Mouse (Mus musculus) kidney, adult 11 months (tissue): ENCODE data around the gene Ppm1d.
A peak's percentile ranks its signal among the peaks of the same experiment; 100 is the strongest.

Source experiments
- DNase-seq: peaks from one replicate; pipeline ENCODE4 v3.0.0; 2022

Ppm1d gene

DNA sequence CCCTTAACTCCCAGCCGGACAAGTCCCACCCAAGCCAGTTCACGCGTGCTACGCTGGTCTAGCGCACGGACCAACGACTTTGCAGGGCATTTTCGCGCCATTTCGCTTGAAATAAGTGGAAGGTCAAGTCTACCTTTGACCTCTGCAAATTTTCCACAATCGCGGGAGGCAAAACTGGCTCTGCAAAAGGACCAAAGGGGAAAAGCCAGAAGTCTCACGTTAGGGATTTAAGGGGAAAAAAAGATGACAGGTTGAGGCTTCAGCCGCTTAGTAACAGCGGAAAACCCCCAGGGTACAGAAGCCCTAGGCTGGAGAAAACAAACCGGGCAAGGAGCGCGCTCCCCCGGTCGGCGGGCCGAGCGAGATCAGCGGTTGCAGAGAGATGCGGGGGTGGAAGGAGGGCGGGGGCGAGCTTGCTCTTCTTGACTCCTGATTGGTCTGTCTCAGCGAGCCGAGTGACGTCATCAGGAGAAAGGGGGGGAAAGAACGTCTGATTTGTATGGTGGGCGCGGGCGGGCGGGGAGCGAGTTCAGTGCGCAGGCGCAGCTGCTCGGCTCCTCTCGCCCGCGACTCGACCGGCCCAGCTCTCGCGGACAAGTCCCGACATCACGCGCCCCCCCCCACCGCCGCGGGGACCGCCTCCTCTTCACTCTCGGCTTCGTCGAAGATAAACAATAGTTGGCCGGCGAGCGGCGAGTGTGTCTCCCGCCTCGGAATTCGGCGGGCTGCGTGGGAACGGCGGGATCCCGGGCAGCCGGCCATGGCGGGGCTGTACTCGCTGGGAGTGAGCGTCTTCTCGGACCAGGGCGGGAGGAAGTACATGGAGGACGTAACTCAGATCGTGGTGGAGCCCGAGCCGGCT lies at the start of gene Ppm1d:
TSS of gene Ppm1d (plus strand) at position 532 of the 862 bp plus-strand sequence.
- DNase-seq = peak; percentile 96

DNA sequence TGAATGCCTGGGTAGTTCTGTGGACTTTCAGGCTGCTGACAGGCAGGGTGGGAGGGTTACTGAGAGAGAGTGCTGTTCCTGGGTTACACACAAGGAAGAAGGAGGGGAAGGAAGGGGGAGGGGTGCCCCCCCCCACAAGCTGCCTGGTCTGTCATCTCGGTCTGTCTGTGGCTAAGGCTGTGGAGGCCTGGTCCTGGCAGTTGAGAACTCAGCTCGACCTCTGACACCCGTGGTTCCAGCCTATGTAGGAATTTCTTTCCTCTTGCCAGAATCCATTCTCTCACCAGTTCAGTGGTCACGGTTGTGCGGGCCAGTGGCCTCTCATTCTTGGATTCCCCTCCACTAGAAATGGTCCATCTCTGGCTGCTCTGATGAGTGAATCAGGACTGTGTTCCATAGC lies 46.4 kb upstream of the Ppm1d start:
- peak; percentile 55 for DNase-seq

- no peak for DNase-seq
Observed at GRCm38 (mm10) chr11:85267393-85267792, 43.7 kb upstream of the Ppm1d start.

- peak; percentile 28 for DNase-seq
Observed at GRCm38 (mm10) chr11:85270631-85271030, 40.4 kb upstream of the Ppm1d start.

DNA sequence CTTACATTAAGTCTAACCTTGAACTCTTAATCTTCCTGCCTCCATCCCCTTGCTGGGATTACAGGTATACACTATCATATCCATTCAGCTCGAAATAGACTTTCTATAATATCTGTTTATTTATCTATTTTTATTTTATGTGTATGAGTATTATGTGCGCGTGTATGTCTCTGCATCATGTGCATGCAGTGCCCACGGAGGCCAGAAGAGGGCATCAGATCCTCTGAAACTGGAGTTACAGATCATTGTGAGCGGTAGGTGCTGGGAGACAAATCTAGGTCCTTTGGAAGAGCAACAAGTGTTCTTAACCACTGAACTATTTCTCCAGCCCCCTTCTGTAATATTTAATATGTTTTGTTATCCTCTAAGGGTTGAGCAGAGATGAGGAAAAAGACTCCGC lies 37.7 kb upstream of the Ppm1d start:
- no peak for DNase-seq

DNA sequence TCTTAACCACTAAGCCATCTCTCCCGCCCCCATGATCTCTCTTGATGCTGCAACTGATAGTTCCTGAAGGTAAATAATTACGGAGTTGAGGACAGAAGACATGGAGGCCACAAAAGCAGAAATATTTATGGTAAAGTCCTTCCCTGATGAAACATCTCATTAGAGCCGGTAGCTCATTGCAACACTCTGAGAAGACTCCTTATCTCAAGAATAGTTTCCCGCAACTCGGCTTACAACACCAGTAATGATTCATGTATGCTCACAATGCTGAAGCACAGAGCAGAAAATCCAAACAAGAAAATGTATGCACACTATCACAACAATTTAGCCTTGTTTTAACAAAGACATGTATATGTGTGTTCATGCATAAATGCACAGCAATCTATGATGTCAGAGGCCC lies 35.9 kb upstream of the Ppm1d start:
- DNase-seq = no peak

- no peak for DNase-seq
Observed at GRCm38 (mm10) chr11:85277609-85278008, 33.4 kb upstream of the Ppm1d start.

DNA sequence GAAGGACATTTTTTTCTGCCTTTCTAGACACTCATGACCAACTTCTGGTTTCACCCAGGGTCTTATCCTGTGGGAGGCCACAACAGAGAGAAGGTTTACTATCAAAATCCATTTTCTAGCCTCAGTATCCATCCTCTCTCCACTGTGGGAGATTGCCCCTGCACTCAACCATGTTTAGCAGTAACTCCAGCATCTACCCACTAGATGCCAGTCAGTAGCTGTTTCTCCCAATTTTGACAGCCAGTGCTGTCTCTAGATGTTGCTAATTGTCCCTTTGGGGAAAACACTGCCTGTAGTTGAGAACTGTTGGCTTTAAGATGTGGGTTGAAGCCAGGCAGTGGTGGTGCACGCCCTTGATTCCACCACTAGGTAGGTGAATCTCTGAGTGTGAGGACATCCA lies 32.9 kb upstream of the Ppm1d start:
- no peak for DNase-seq

GRCm38 (mm10) chr11:85281219-85281878 lies 29.7 kb upstream of the Ppm1d start:
- no peak for DNase-seq

GRCm38 (mm10) chr11:85297953-85298352 lies 13.1 kb upstream of the Ppm1d start:
- DNase-seq = no peak

DNA sequence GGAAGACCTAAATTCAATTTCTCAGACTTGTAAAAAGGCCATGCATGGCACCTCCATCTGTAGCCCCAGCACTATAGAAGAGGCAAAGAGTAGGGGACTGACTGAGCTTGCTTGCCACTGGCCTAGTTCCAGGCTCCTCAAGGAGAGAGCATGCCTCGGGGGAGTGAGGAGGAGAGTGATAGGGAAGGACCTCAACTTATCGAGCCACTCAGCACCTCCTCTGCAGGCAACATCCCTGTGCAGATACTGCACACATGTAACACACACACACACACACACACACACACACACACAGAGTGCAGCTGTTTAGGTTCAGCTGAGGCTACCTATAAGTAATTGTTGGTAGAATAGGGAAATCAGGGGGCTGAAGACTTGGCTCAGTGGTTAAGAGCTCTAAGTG lies 11.2 kb upstream of the Ppm1d start:
- DNase-seq = no peak

DNA sequence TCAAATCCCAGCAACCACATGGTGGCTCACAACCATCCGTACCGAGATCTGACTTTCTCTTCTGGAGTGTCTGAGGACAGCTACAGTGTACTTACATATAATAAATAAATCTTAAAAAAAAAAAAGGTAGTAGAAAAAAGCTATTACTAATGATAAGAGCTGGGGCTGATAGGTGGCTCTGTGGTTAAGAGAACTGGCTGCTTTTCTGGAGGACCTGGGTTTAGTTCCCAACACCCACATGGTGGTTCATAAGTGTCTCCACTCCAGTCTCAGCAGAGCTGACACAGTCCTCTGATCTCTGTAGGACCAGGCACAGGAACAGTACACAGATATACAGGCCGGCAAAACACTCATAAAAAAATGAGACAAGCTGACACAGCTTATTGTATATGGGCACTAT lies 9.9 kb upstream of the Ppm1d start:
- no peak for DNase-seq

DNA sequence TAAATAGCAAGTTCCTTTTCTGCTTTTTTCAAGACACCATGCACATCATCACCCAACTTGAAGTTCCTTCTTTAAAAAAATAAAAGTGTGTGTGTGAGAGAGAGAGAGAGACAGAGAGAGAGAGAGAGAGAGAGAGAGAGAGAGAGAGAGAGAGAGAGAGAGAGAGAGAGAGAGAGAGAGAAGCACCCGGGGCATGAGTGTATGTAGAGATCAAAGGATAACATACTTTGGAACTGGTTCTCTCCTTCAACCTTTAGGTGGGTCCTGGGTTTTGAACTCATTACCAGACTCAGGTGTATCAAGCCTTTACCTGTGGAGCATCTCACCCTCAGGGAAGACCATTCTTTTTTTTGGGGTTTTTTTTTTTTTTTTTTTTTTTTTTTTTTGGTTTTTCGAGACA lies 9.2 kb upstream of the Ppm1d start:
- no peak for DNase-seq

- peak; percentile 34 for DNase-seq
Observed at GRCm38 (mm10) chr11:85306577-85307260, 4.3 kb upstream of the Ppm1d start.

GRCm38 (mm10) chr11:85308799-85309198 lies 2.2 kb upstream of the Ppm1d start:
- DNase-seq = no peak

GRCm38 (mm10) chr11:85310407-85310712 lies 684 bp upstream of the Ppm1d start:
- DNase-seq = no peak

- DNase-seq = peak; percentile 15
Observed at GRCm38 (mm10) chr11:85311645-85312490, 824 bp downstream of the Ppm1d start.

GRCm38 (mm10) chr11:85312818-85313217 lies 1.8 kb downstream of the Ppm1d start:
- DNase-seq = peak; percentile 53

- DNase-seq = no peak
Observed at GRCm38 (mm10) chr11:85313361-85313760, 2.3 kb downstream of the Ppm1d start.

- DNase-seq = no peak
Observed at GRCm38 (mm10) chr11:85323567-85324330, 12.7 kb downstream of the Ppm1d start.

DNA sequence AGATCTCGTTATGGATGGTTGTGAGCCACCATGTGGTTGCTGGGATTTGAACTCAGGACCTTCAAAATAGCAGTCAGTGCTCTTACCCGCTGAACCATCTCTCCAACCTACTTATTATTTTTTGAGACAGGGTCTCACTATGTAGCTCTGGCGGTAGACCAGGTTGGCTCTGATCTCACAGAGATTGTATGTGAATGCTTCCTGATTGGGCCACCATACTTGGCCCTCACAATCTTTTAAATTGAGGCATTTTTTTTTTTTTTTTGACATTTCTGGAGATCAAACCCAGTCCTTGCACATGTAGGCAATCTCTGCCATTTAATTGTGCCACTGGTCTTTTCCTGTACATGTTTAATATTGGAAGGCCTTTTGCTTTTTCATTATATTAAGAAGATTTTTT lies 17.7 kb downstream of the Ppm1d start:
- DNase-seq = no peak
